Mouse (Mus musculus) liver, embryonic 11.5 days (tissue): ENCODE measurements around the gene Gm17409. TPM values are rescaled to one million over a fixed set of nuclear protein-coding genes. Genes with fewer than 3 reads are reported as not detected.

ENCODE experiments used
- ATAC-seq: fragments of 200-750 bp; cut with Nextera tagmentation; replicated peaks from 2 replicates; pipeline ENCODE4 v1.8.0; 2017; ENCODE audit warnings: moderate number of reproducible peaks, mild to moderate bottlenecking, moderate TSS enrichment, moderate library complexity; ENCODE audit not compliant: low FRiP score
- DNase-seq: peaks from one replicate; pipeline ENCODE4 v3.0.0-alpha.2; 2017; ENCODE audit warnings: low spot score
- H3K27ac ChIP-seq: fragments of 300-500 bp; sonication (generic); 2 replicates; pipeline ENCODE4 v1.5.1; 2014; ENCODE audit warnings: mild to moderate bottlenecking, low read depth, low read length, control low read depth
- H3K27me3 ChIP-seq: fragments of 300-500 bp; sonication (generic); replicated peaks from 2 replicates; pipeline ENCODE4 v1.6.1; 2014; ENCODE audit warnings: low read length, mixed read lengths; ENCODE audit not compliant: control insufficient read depth, insufficient read depth
- H3K36me3 ChIP-seq: fragments of 300-500 bp; sonication (generic); 2 replicates; pipeline ENCODE4 v1.6.1; 2014; ENCODE audit warnings: mild to moderate bottlenecking, low read length, moderate library complexity, mixed read lengths; ENCODE audit not compliant: control insufficient read depth, insufficient read depth
- H3K4me1 ChIP-seq: fragments of 300-500 bp; sonication (generic); replicated peaks from 2 replicates; pipeline ENCODE4 v1.6.1; 2014; ENCODE audit warnings: low read length, mixed read lengths; ENCODE audit not compliant: control insufficient read depth, insufficient read depth
- H3K4me2 ChIP-seq: fragments of 300-500 bp; sonication (generic); 2 replicates; pipeline ENCODE4 v1.6.1; 2014; ENCODE audit warnings: mild to moderate bottlenecking, control low read depth, moderate library complexity
- H3K4me3 ChIP-seq: fragments of 300-500 bp; sonication (generic); 2 replicates; pipeline ENCODE4 v1.5.1; 2014; ENCODE audit warnings: low read depth, low read length, control low read depth
- H3K9ac ChIP-seq: fragments of 300-500 bp; sonication (generic); 2 replicates; pipeline ENCODE4 v1.6.1; 2014; ENCODE audit warnings: low read depth, low read length, control low read depth
- H3K9me3 ChIP-seq: fragments of 300-500 bp; sonication (generic); 2 replicates; pipeline ENCODE4 v1.6.1; 2016; ENCODE audit warnings: low read length, inconsistent platforms, mixed read lengths; ENCODE audit not compliant: control insufficient read depth
- WGBS: fragments of 180-500 bp; shearing (Covaris S2); extraction: QIAGEN DNeasy Blood & Tissue Kit; methylation state at CpG from one replicate; pipeline ENCODE4 v1.1.7; 2014; 5-methylcytosine and 5-hydroxymethylcytosine counted together
- polyA plus RNA-seq: library from polyadenylated mRNA; unstranded; fragments of >200 nt; fragmentation: Nextera tagmentation; extraction: Ambion mirVana; gene quantifications from 2 replicates; pipeline ENCODE4 v1.2.1, GENCODE M21; 2014

Gene Gm17409
- polyA plus RNA-seq, 1 experiment from 2014 or later: not detected

GRCm38 (mm10) chr2:58478144-58478543 lies 8.2 kb downstream of the Gm17409 start:
- Histone ChIP-seq H3K27ac (no peak overlapping the region), H3K4me1 (no peaks in the 10 kb centered on the region), H3K9me3 (no peaks in the 10 kb centered on the region), H3K4me3 (no peak overlapping the region), H3K9ac (no peak overlapping the region), H3K4me2 (no peak overlapping the region), H3K36me3 (peaks cover 4% of the 10 kb centered on the region; the same call in 1 of the 2 replicates), H3K27me3 (no peaks in the 10 kb centered on the region)
- no peak for DNase-seq
- no peak for ATAC-seq
- 90% methylated on average over 4 of the region's 4 CpGs for WGBS

GRCm38 (mm10) chr2:58479536-58479935 lies 9.6 kb downstream of the Gm17409 start:
- peaks cover 4% of the 10 kb centered on the region; the same call in 1 of the 2 replicates for H3K36me3 ChIP-seq
- no peaks in the 10 kb centered on the region for H3K9me3 ChIP-seq
- H3K27me3 ChIP-seq: no peaks in the 10 kb centered on the region
- H3K4me3 ChIP-seq: no peak overlapping the region
- no peak overlapping the region for H3K4me2 ChIP-seq
- WGBS: 93% methylated on average over 10 of the region's 10 CpGs
- H3K27ac ChIP-seq: no peak overlapping the region
- no peaks in the 10 kb centered on the region for H3K4me1 ChIP-seq
- no peak for DNase-seq
- no peak for ATAC-seq
- H3K9ac ChIP-seq: no peak overlapping the region

- Histone ChIP-seq H3K27ac (no peak overlapping the region), H3K4me1 (no peaks in the 10 kb centered on the region), H3K36me3 (peaks cover 4% of the 10 kb centered on the region; the same call in 1 of the 2 replicates), H3K9ac (no peak overlapping the region), H3K27me3 (no peaks in the 10 kb centered on the region), H3K9me3 (no peaks in the 10 kb centered on the region), H3K4me3 (no peak overlapping the region), H3K4me2 (no peak overlapping the region)
- no peak for DNase-seq
- no peak for ATAC-seq
- WGBS: 68% methylated on average over 6 of the region's 6 CpGs
Measured at GRCm38 (mm10) chr2:58480764-58481163, 10.8 kb downstream of the Gm17409 start.

GRCm38 (mm10) chr2:58481450-58482100 lies 11.7 kb downstream of the Gm17409 start:
- Histone ChIP-seq H3K27me3 (no peaks in the 10 kb centered on the region), H3K4me2 (no peak overlapping the region), H3K27ac (no peak overlapping the region), H3K4me3 (no peak overlapping the region), H3K9ac (no peak overlapping the region), H3K4me1 (no peaks in the 10 kb centered on the region), H3K36me3 (peaks cover 4% of the 10 kb centered on the region; the same call in 1 of the 2 replicates), H3K9me3 (no peaks in the 10 kb centered on the region)
- no peak for DNase-seq
- 76% methylated on average over 9 of the region's 9 CpGs for WGBS
- no peak for ATAC-seq

- Histone ChIP-seq H3K4me1 (no peaks in the 10 kb centered on the region; the same call in 1 of the 2 replicates), H3K9ac (no peak overlapping the region), H3K27ac (no peak overlapping the region)
Measured at GRCm38 (mm10) chr2:58484284-58484965, 14.5 kb downstream of the Gm17409 start.

GRCm38 (mm10) chr2:58485152-58485551 lies 15.2 kb downstream of the Gm17409 start:
- H3K9me3 ChIP-seq: no peaks in the 10 kb centered on the region
- H3K36me3 ChIP-seq: no peaks in the 10 kb centered on the region
- no peaks in the 10 kb centered on the region for H3K27me3 ChIP-seq
- no peak overlapping the region for H3K4me2 ChIP-seq
- no peak overlapping the region for H3K27ac ChIP-seq
- no peaks in the 10 kb centered on the region; the same call in 1 of the 2 replicates for H3K4me1 ChIP-seq
- no peak for DNase-seq
- no peak overlapping the region for H3K9ac ChIP-seq
- 43% methylated on average over 4 of the region's 4 CpGs for WGBS
- ATAC-seq: no peak
- H3K4me3 ChIP-seq: no peak overlapping the region

More at GRCm38 (mm10) chr2:58484284-58484965, 14.5 kb downstream of the Gm17409 start:
- Histone ChIP-seq H3K4me3 (no peak overlapping the region), H3K27me3 (no peaks in the 10 kb centered on the region), H3K4me2 (no peak overlapping the region), H3K36me3 (no peaks in the 10 kb centered on the region; the same call in 1 of the 2 replicates), H3K9me3 (no peaks in the 10 kb centered on the region)
- 61% methylated on average over 7 of the region's 7 CpGs for WGBS
- DNase-seq: no peak
- ATAC-seq: no peak

- no peak overlapping the region for H3K4me3 ChIP-seq
- no peaks in the 10 kb centered on the region for H3K27me3 ChIP-seq
- ATAC-seq (no peak), DNase-seq (no peak)
- H3K4me1 ChIP-seq: no peaks in the 10 kb centered on the region; the same call in 1 of the 2 replicates
- no peak overlapping the region for H3K4me2 ChIP-seq
- H3K36me3 ChIP-seq: no peaks in the 10 kb centered on the region
- H3K27ac ChIP-seq: no peak overlapping the region
- H3K9me3 ChIP-seq: no peaks in the 10 kb centered on the region
- WGBS: 88% methylated on average over 3 of the region's 3 CpGs
- H3K9ac ChIP-seq: no peak overlapping the region
Measured at GRCm38 (mm10) chr2:58485683-58486082, 15.8 kb downstream of the Gm17409 start.

- H3K4me2 ChIP-seq: no peak overlapping the region
- H3K4me1 ChIP-seq: no peaks in the 10 kb centered on the region; the same call in 1 of the 2 replicates
- H3K9ac ChIP-seq: no peak overlapping the region
- no peaks in the 10 kb centered on the region for H3K9me3 ChIP-seq
- H3K27me3 ChIP-seq: no peaks in the 10 kb centered on the region
- H3K27ac ChIP-seq: no peak overlapping the region
- H3K36me3 ChIP-seq: no peaks in the 10 kb centered on the region
- ATAC-seq (no peak), DNase-seq (no peak)
- no peak overlapping the region for H3K4me3 ChIP-seq
- WGBS: 72% methylated on average over 14 of the region's 14 CpGs
Measured at GRCm38 (mm10) chr2:58486441-58487278, 16.7 kb downstream of the Gm17409 start.
